Mouse (Mus musculus) mouse embryonic stem cell (cell line): ENCODE results near the gene Ano2.

Experiments used
- in situ Hi-C, 2 experiments: fragments of 300-500 bp; cut with MboI; formaldehyde crosslinking; loops; 1 replicate in 1 of 2; 3 replicates in 1 of 2; pipeline ENCODE4 v1.14.3; 2019 to 2020; ENCODE audit warnings: low sequenced_read_pairs in 2 of 2, low pct_unique_long_range_greater_than_20kb in 1 of 2, mixed read lengths in 1 of 2; ENCODE audit not compliant: unreplicated experiment in 1 of 2

Gene Ano2

GRCm38 (mm10) chr6:126009083-126009482 is 318.9 kb downstream of the Ano2 start:
- in situ Hi-C loops: no loop called here

GRCm38 (mm10) chr6:126016991-126017390 is 326.8 kb downstream of the Ano2 start:
- in situ Hi-C loops: no loop called here

GRCm38 (mm10) chr6:126018411-126018810 is 328.2 kb downstream of the Ano2 start:
- in situ Hi-C loops: no loop called here

GRCm38 (mm10) chr6:126033693-126034402 is 343.6 kb downstream of the Ano2 start:
- in situ Hi-C loops: no loop called here

GRCm38 (mm10) chr6:126034403-126034724 is 344.1 kb downstream of the Ano2 start:
- in situ Hi-C loops: no loop called here

GRCm38 (mm10) chr6:126034728-126035127 is 344.5 kb downstream of the Ano2 start:
- in situ Hi-C loops: no loop called here

GRCm38 (mm10) chr6:126035621-126036020 is 345.4 kb downstream of the Ano2 start:
- in situ Hi-C loops: no loop called here

- in situ Hi-C loops: no loop called here
Measured at GRCm38 (mm10) chr6:126045931-126046330, 355.7 kb downstream of the Ano2 start.

GRCm38 (mm10) chr6:126048206-126048605 is 358.0 kb downstream of the Ano2 start:
- in situ Hi-C loops: no loop called here

GRCm38 (mm10) chr6:126053136-126053535 is 362.9 kb downstream of the Ano2 start:
- in situ Hi-C loops: no loop called here

- in situ Hi-C loops: no loop called here
Measured at GRCm38 (mm10) chr6:126057706-126058105, 367.5 kb downstream of the Ano2 start.

- in situ Hi-C loops: no loop called here
Measured at GRCm38 (mm10) chr6:126080531-126080930, 390.3 kb downstream of the Ano2 start.

- in situ Hi-C loops: no loop called here
Measured at GRCm38 (mm10) chr6:126086321-126086950, 396.2 kb downstream of the Ano2 start.

GRCm38 (mm10) chr6:126088489-126089265 is 398.5 kb downstream of the Ano2 start:
- in situ Hi-C loops: no loop called here
